Mouse (Mus musculus) heart, adult 2 months (tissue): ENCODE data around the gene Arhgap24. TPM values are rescaled to one million over a fixed set of nuclear protein-coding genes. Genes with fewer than 3 reads are reported as not detected.

ENCODE experiments used
- DNase-seq, 2 experiments: peaks; one replicate each; pipeline ENCODE4 v3.0.0; 2021
- H3K27ac ChIP-seq: fragments of 200-600 bp; 2 replicates; pipeline ENCODE4 v1.8.1; 2022
- H3K27me3 ChIP-seq: fragments of 200-500 bp; 2 replicates; pipeline ENCODE4 v1.6.1; 2012; ENCODE audit warnings: mild to moderate bottlenecking, low read length, inconsistent platforms, mixed read lengths; ENCODE audit not compliant: control insufficient read depth, insufficient read depth
- H3K36me3 ChIP-seq: fragments of 200-500 bp; 2 replicates; pipeline ENCODE4 v1.6.1; 2012; ENCODE audit warnings: low read length, inconsistent platforms; ENCODE audit not compliant: control insufficient read depth, insufficient read depth
- H3K4me1 ChIP-seq: fragments of 200-500 bp; 2 replicates; pipeline ENCODE4 v1.6.1; 2011; ENCODE audit warnings: low read length; ENCODE audit not compliant: control insufficient read depth, insufficient read depth
- H3K4me3 ChIP-seq: fragments of 200-600 bp; 2 replicates; pipeline ENCODE4 v1.8.1; 2022
- H3K79me2 ChIP-seq: fragments of 200-500 bp; replicated peaks from 2 replicates; pipeline ENCODE4 v1.6.1; 2012; ENCODE audit warnings: mild to moderate bottlenecking, inconsistent platforms, low read length, moderate library complexity, mixed read lengths; ENCODE audit not compliant: control insufficient read depth, insufficient read depth
- H3K9ac ChIP-seq: fragments of 200-500 bp; 2 replicates; pipeline ENCODE4 v1.6.1; 2012; ENCODE audit warnings: low read depth, mild to moderate bottlenecking, control low read depth, inconsistent platforms, low read length, mixed read lengths
- CTCF ChIP-seq: fragments of 200-600 bp; IDR thresholded peaks from 2 replicates; pipeline ENCODE4 v1.8.1; 2022; ENCODE audit warnings: antibody characterized with exemption, mild to moderate bottlenecking, moderate library complexity
- EP300 ChIP-seq: fragments of 200-500 bp; IDR thresholded peaks from 2 replicates; pipeline ENCODE4 v1.6.1; 2011; ENCODE audit warnings: low read depth, low read length, control low read depth; ENCODE audit not compliant: insufficient read depth
- POLR2A ChIP-seq: fragments of 200-500 bp; IDR thresholded peaks from 2 replicates; pipeline ENCODE4 v1.6.1; 2011; ENCODE audit warnings: mild to moderate bottlenecking, low read depth, low read length, control low read depth; ENCODE audit not compliant: insufficient read depth
- WGBS: fragments of 180-500 bp; shearing (Covaris S2); methylation state at CpG from one replicate; pipeline ENCODE4 v1.1.7; 2018; 5-methylcytosine and 5-hydroxymethylcytosine counted together
- intact Hi-C: fragments of 180-260 bp; cut with DNase I; formaldehyde crosslinking; loops from one replicate; pipeline ENCODE4 v1.15.1; 2025
- polyA plus RNA-seq: library from polyadenylated mRNA; depleted of rRNA; stranded (reverse); fragments of >200 nt; gene quantifications from 2 replicates; pipeline ENCODE4 v1.2.3, GENCODE M21; 2012
- total RNA-seq, 2 experiments: library from RNA; stranded (reverse); gene quantifications; 2 replicates each; pipeline ENCODE4 v1.2.3; 2021

The Arhgap24 gene
- total and polyA plus RNA-seq, 3 experiments = 11.9 to 24.6 (median 15.2) TPM

GRCm38 (mm10) chr5:102778253-102778652 is 297.1 kb downstream of the Arhgap24 start:
- no peak overlapping the region for H3K9ac ChIP-seq
- H3K79me2 ChIP-seq = no peaks in the 10 kb centered on the region; the same call in 1 of the 2 replicates
- 65% methylated on average over 5 of the region's 5 CpGs for WGBS
- no peaks in the 10 kb centered on the region for H3K27me3 ChIP-seq
- no peak overlapping the region for H3K4me3 ChIP-seq
- H3K4me1 ChIP-seq = peaks cover 4% of the 10 kb centered on the region
- no peak for TF ChIP-seq EP300
- no peak for TF ChIP-seq POLR2A
- no peak for TF ChIP-seq CTCF
- peaks cover under 1% of the 10 kb centered on the region; the same call in 1 of the 2 replicates for H3K36me3 ChIP-seq
- no peak for DNase-seq
- intact Hi-C loops = loop anchor here (5.0 kb wide), 1 partner anchor 44 kb away; no protein-coding TSS in a partner anchor
- H3K27ac ChIP-seq = peak overlapping the region; percentile 46; the same call in 1 of the 2 replicates

GRCm38 (mm10) chr5:102783585-102783984 is 302.4 kb downstream of the Arhgap24 start:
- intact Hi-C loops = no loop called here
- Histone ChIP-seq H3K4me1 (peaks cover 6% of the 10 kb centered on the region), H3K36me3 (peaks cover 3% of the 10 kb centered on the region; the same call in 1 of the 2 replicates), H3K9ac (no peak overlapping the region), H3K27me3 (no peaks in the 10 kb centered on the region), H3K4me3 (no peak overlapping the region), H3K79me2 (no peaks in the 10 kb centered on the region; the same call in 1 of the 2 replicates), H3K27ac (peak overlapping the region; percentile 13; the same call in 1 of the 2 replicates)
- 31% methylated on average over 4 of the region's 4 CpGs for WGBS
- TF ChIP-seq POLR2A (no peak), CTCF (no peak), EP300 (no peak)
- DNase-seq = peak in 1 of 2 experiments; percentile 48

DNA sequence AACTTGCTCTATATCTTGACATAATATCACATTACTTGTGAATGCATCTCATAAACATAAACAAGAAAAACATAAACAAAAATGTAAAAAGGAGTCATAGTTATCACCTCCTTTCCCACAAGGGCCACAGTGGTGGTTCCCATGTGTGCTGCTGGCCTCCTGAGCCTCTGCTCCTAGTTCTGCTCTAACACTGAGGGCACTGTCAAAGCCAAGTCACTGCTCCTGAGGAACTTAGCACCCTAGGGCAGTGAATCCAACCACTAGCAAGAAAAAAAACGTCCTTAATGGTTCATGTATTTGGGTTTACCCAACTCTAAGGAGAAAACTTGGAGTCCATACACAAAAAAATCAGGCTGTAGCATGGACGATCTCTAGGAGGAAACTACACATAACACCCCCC is 304.9 kb downstream of the Arhgap24 start:
- intact Hi-C loops = no loop called here
- no peak for DNase-seq
- WGBS = 61% methylated on average over 2 of the region's 2 CpGs
- H3K4me3 ChIP-seq = no peak overlapping the region
- no peak overlapping the region for H3K27ac ChIP-seq
- H3K27me3 ChIP-seq = no peaks in the 10 kb centered on the region
- H3K79me2 ChIP-seq = no peaks in the 10 kb centered on the region; the same call in 1 of the 2 replicates
- no peak for TF ChIP-seq EP300
- TF ChIP-seq POLR2A = no peak
- TF ChIP-seq CTCF = no peak
- H3K4me1 ChIP-seq = peaks cover 6% of the 10 kb centered on the region
- no peak overlapping the region for H3K9ac ChIP-seq
- H3K36me3 ChIP-seq = peaks cover 3% of the 10 kb centered on the region; the same call in 1 of the 2 replicates

DNA sequence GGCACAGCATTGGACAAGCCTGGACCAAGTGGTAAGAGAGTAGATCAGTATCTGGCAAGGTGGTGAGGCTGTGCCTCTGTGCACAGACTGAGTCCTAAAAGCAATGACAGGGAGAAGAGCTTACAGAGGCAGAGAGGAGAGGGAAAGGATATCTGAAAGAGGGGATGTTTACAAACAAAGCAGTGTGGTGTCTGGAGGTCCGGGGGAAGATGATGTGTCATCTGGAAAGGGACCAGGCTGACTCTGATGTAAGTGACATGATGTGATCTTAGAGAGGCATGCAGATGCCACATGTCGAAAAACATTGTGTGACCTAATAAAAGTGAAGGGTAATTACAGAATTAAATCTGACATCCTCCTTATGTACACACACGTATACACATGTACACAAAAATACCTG is 307.2 kb downstream of the Arhgap24 start:
- H3K4me3 ChIP-seq = no peak overlapping the region
- no peaks in the 10 kb centered on the region for H3K27me3 ChIP-seq
- H3K4me1 ChIP-seq = peaks cover 4% of the 10 kb centered on the region
- no peak for DNase-seq
- 62% methylated on average over 3 of the region's 3 CpGs for WGBS
- H3K27ac ChIP-seq = no peak overlapping the region
- TF ChIP-seq CTCF (no peak), EP300 (no peak), POLR2A (no peak)
- no peaks in the 10 kb centered on the region for H3K79me2 ChIP-seq
- intact Hi-C loops = no loop called here
- H3K9ac ChIP-seq = no peak overlapping the region
- H3K36me3 ChIP-seq = peaks cover under 1% of the 10 kb centered on the region; the same call in 1 of the 2 replicates

DNA sequence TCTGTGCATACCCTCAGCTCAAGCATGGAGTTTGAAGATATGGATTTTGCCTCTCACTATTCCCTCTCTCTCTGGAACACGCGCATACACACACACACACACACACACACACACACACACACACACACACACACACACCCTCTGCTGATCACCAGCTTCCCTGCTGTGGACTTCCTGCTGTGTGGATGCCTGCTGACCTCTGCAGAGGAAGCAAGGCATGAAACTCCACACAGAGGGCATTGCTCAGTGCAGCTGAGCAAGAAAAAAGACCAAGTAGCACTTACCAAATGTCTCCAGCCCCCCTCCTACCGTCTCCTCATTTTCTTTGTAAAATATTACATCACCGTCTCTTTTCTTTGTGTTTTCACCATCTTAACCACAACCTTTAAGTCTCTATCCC is 310.1 kb downstream of the Arhgap24 start:
- H3K27me3 ChIP-seq = no peaks in the 10 kb centered on the region
- peaks cover 4% of the 10 kb centered on the region for H3K4me1 ChIP-seq
- no peak for DNase-seq
- no peak for TF ChIP-seq EP300
- TF ChIP-seq CTCF = no peak
- no peak for TF ChIP-seq POLR2A
- H3K9ac ChIP-seq = no peak overlapping the region
- WGBS = 49% methylated on average over 4 of the region's 4 CpGs
- H3K36me3 ChIP-seq = no peaks in the 10 kb centered on the region
- H3K79me2 ChIP-seq = no peaks in the 10 kb centered on the region
- intact Hi-C loops = no loop called here
- no peak overlapping the region for H3K4me3 ChIP-seq
- no peak overlapping the region for H3K27ac ChIP-seq

DNA sequence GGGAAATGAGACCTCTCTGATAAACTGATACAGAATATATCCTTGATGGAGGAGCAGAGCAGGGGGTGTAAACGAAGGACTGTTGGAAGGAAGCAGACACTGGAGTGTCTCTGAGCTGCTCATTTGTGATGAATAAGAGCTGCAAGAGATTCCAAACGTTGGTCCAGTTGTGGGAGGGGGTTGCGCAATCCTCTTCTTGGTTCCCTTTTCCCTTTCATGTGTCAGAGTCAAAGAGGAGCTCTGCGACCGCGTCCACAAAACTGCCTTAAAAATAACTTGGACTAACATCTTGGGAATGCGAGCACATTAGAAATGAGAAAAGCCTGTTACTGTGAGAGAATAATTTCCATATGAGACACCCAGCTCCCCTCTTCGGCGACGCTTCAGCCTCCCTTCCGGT is 312.3 kb downstream of the Arhgap24 start:
- Histone ChIP-seq H3K27ac (peak overlapping the region; percentile 41), H3K27me3 (no peaks in the 10 kb centered on the region), H3K36me3 (no peaks in the 10 kb centered on the region), H3K9ac (no peak overlapping the region), H3K79me2 (no peaks in the 10 kb centered on the region), H3K4me1 (peaks cover 2% of the 10 kb centered on the region; the same call in 1 of the 2 replicates), H3K4me3 (no peak overlapping the region)
- 67% methylated on average over 11 of the region's 11 CpGs for WGBS
- TF ChIP-seq CTCF (no peak), POLR2A (no peak), EP300 (no peak)
- intact Hi-C loops = no loop called here
- DNase-seq = peak; percentile 41 to 66
